Mouse (Mus musculus) retina, embryonic 14.5 days (tissue): ENCODE data around the gene Tmem156.
"Not testable (repeated sequence)": the region's sequence is repeated elsewhere in the genome, so short reads cannot be mapped to it uniquely, and the experiment has no call there.

Experiments used
- DNase-seq: peaks from one replicate; pipeline ENCODE4 v3.0.0-alpha.2; 2015; ENCODE audit warnings: low spot score

Tmem156 gene

GRCm38 (mm10) chr5:65091921-65092320 is at the start of gene Tmem156:
TSS of gene Tmem156 (minus strand) at chr5:65092132.
- DNase-seq, result no peak

- no peak for DNase-seq
Observed at GRCm38 (mm10) chr5:65141242-65141641, 49.3 kb upstream of the Tmem156 start.

GRCm38 (mm10) chr5:65137073-65137472 is 45.1 kb upstream of the Tmem156 start:
- no peak for DNase-seq

GRCm38 (mm10) chr5:65136159-65136558 is 44.2 kb upstream of the Tmem156 start:
- DNase-seq, result no peak

GRCm38 (mm10) chr5:65131211-65131879 is 39.4 kb upstream of the Tmem156 start:
- DNase-seq, result peak; percentile 32

- DNase-seq, result peak; percentile 71
Observed at GRCm38 (mm10) chr5:65130528-65131210, 38.7 kb upstream of the Tmem156 start.

GRCm38 (mm10) chr5:65128481-65128880 is 36.5 kb upstream of the Tmem156 start:
- no peak for DNase-seq

- no peak for DNase-seq
Observed at GRCm38 (mm10) chr5:65126137-65126536, 34.2 kb upstream of the Tmem156 start.

GRCm38 (mm10) chr5:65122616-65123015 is 30.7 kb upstream of the Tmem156 start:
- no peak for DNase-seq

- no peak for DNase-seq
Observed at GRCm38 (mm10) chr5:65119918-65120317, 28.0 kb upstream of the Tmem156 start.

GRCm38 (mm10) chr5:65119495-65119894 is 27.6 kb upstream of the Tmem156 start:
- DNase-seq, result no peak

GRCm38 (mm10) chr5:65116789-65117188 is 24.9 kb upstream of the Tmem156 start:
- no peak for DNase-seq

- DNase-seq, result no peak
Observed at GRCm38 (mm10) chr5:65113323-65113722, 21.4 kb upstream of the Tmem156 start.

GRCm38 (mm10) chr5:65112225-65112624 is 20.3 kb upstream of the Tmem156 start:
- not testable (repeated sequence) for DNase-seq

- peak; percentile 34 for DNase-seq
Observed at GRCm38 (mm10) chr5:65107773-65108432, 16.0 kb upstream of the Tmem156 start.

GRCm38 (mm10) chr5:65106876-65107772 is 15.2 kb upstream of the Tmem156 start, which contains the start of gene Klhl5:
TSS of gene Klhl5 (plus strand) at chr5:65107539.
- DNase-seq, result peak; percentile 88

- no peak for DNase-seq
Observed at GRCm38 (mm10) chr5:65102641-65103042, 10.7 kb upstream of the Tmem156 start.

- DNase-seq, result no peak
Observed at GRCm38 (mm10) chr5:65102026-65102640, 10.2 kb upstream of the Tmem156 start.

GRCm38 (mm10) chr5:65101621-65102020 is 9.7 kb upstream of the Tmem156 start:
- no peak for DNase-seq

- DNase-seq, result no peak
Observed at GRCm38 (mm10) chr5:65101209-65101608, 9.3 kb upstream of the Tmem156 start.

GRCm38 (mm10) chr5:65100002-65100401 is 8.1 kb upstream of the Tmem156 start:
- DNase-seq, result no peak
